Mouse (Mus musculus) natural killer cell, adult 2 months (primary cell): ENCODE data around the gene Smco3.
"Not testable (repeated sequence)": the region's sequence is repeated elsewhere in the genome, so short reads cannot be mapped to it uniquely, and the experiment has no call there.

Source experiments
- DNase-seq, 2 experiments: peaks; one replicate each; pipeline ENCODE4 v3.0.0; 2022; ENCODE audit warnings: low spot score in 2 of 2

Gene Smco3

GRCm38 (mm10) chr6:136835352-136835751, at the start of gene Smco3:
Smco3 (minus strand) TSS chr6:136835452.
- DNase-seq, result no peak

- not testable (repeated sequence) for DNase-seq
Observed at GRCm38 (mm10) chr6:136884766-136885165, 49.5 kb upstream of the Smco3 start.

GRCm38 (mm10) chr6:136883961-136884360, 48.7 kb upstream of the Smco3 start:
- no peak for DNase-seq

GRCm38 (mm10) chr6:136883431-136883915, 48.2 kb upstream of the Smco3 start:
- no peak for DNase-seq

- DNase-seq, result no peak
Observed at GRCm38 (mm10) chr6:136881678-136882077, 46.4 kb upstream of the Smco3 start.

- no peak for DNase-seq
Observed at GRCm38 (mm10) chr6:136875670-136876069, 40.4 kb upstream of the Smco3 start, which contains the start of gene Mgp. Mgp (minus strand) TSS chr6:136875823.

- DNase-seq, result no peak
Observed at GRCm38 (mm10) chr6:136874599-136874998, 39.3 kb upstream of the Smco3 start.

- no peak for DNase-seq
Observed at GRCm38 (mm10) chr6:136868921-136869320, 33.7 kb upstream of the Smco3 start.

GRCm38 (mm10) chr6:136866150-136866549, 30.9 kb upstream of the Smco3 start:
- no peak for DNase-seq

GRCm38 (mm10) chr6:136865360-136865759, 30.1 kb upstream of the Smco3 start:
- no peak for DNase-seq

- DNase-seq, result peak; percentile 13 to 14
Observed at GRCm38 (mm10) chr6:136861020-136861419, 25.8 kb upstream of the Smco3 start.

- DNase-seq, result no peak
Observed at GRCm38 (mm10) chr6:136858420-136858819, 23.2 kb upstream of the Smco3 start.

GRCm38 (mm10) chr6:136857873-136858260, 22.6 kb upstream of the Smco3 start:
- no peak for DNase-seq

- DNase-seq, result peak; percentile 13 to 26
Observed at GRCm38 (mm10) chr6:136857186-136857872, 22.1 kb upstream of the Smco3 start, which contains the start of gene Art4. Art4 (minus strand) TSS chr6:136857733.

GRCm38 (mm10) chr6:136856071-136856636, 20.9 kb upstream of the Smco3 start:
- peak in 1 of 2 experiments; percentile 25 for DNase-seq

- DNase-seq, result no peak
Observed at GRCm38 (mm10) chr6:136855183-136855582, 19.9 kb upstream of the Smco3 start.

- DNase-seq, result peak in 1 of 2 experiments; percentile 24
Observed at GRCm38 (mm10) chr6:136854361-136854781, 19.1 kb upstream of the Smco3 start.

GRCm38 (mm10) chr6:136852762-136853161, 17.5 kb upstream of the Smco3 start:
- DNase-seq, result no peak

- no peak for DNase-seq
Observed at GRCm38 (mm10) chr6:136852348-136852747, 17.1 kb upstream of the Smco3 start.

- no peak for DNase-seq
Observed at GRCm38 (mm10) chr6:136850267-136850666, 15.0 kb upstream of the Smco3 start.

- no peak for DNase-seq
Observed at GRCm38 (mm10) chr6:136848971-136849370, 13.7 kb upstream of the Smco3 start.

- no peak for DNase-seq
Observed at GRCm38 (mm10) chr6:136848399-136848798, 13.1 kb upstream of the Smco3 start.

GRCm38 (mm10) chr6:136847790-136848189, 12.5 kb upstream of the Smco3 start:
- peak; percentile 54 to 61 for DNase-seq
